Mouse (Mus musculus) brown adipose tissue, adult 24 weeks (tissue): ENCODE results near the gene Eps8. TPM values are rescaled to one million over a fixed set of nuclear protein-coding genes. Genes with fewer than 3 reads are reported as not detected.

Source experiments
- H3K27ac ChIP-seq: fragments of 200-500 bp; replicated peaks from 2 replicates; pipeline ENCODE4 v1.5.1; 2012; ENCODE audit warnings: low read depth, mild to moderate bottlenecking, low read length
- H3K4me1 ChIP-seq: fragments of 200-500 bp; 2 replicates; pipeline ENCODE4 v1.6.1; 2012; ENCODE audit warnings: low read length, mixed read lengths; ENCODE audit not compliant: control insufficient read depth, insufficient read depth, insufficient read length
- H3K4me3 ChIP-seq: fragments of 200-500 bp; 2 replicates; pipeline ENCODE4 v1.5.1; 2012; ENCODE audit warnings: low read depth, mild to moderate bottlenecking, low read length, moderate library complexity; ENCODE audit not compliant: insufficient read depth
- polyA plus RNA-seq: library from polyadenylated mRNA; stranded (reverse); fragments of >200 nt; gene quantifications from 2 replicates; pipeline ENCODE4 v1.2.4, GENCODE M21; 2012; ENCODE audit not compliant: missing spikeins, insufficient read depth, insufficient read length

Eps8 gene
- polyA plus RNA-seq, 1 experiment = 7.0 TPM

DNA sequence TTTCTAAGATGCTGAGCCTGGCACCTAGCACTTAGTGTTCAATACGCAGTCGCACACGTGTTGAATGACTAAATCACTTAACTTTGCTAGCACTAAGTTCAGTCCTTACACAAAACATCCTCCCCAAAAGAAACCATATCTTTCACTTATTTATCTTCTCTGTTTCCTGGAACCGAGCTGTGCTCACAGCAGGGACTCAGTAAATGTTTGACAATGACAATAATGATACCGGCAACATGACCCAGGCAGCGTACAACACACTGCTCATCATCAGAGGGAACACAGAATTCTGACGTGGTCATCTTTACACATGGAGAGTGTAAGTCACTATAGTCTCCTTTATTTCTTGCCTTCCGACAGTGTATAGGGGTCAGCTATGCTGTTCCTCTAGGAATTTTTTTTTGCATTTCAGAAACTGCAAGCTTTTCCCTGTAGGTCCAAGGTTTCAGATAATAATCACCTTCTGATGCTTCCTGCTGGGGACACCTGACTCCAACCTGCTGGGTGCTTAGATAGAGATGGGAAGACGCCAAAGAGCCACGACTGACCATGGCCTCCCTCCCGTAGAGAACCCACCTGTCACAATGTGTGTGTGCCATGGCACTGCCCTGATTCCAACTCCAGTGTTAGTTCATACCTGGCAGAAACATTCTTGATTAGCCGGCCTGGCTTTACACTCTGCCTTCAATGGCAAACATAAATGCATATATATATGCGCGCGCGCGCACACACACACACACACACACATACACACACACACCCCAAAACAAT, 46.3 kb downstream of the Eps8 start:
- Histone ChIP-seq H3K4me3 (no peak overlapping the region), H3K4me1 (no peaks in the 10 kb centered on the region), H3K27ac (no peak overlapping the region)

- Histone ChIP-seq H3K4me3 (no peak overlapping the region), H3K4me1 (no peaks in the 10 kb centered on the region), H3K27ac (no peak overlapping the region)
Observed at GRCm38 (mm10) chr6:137606541-137606940, 48.1 kb downstream of the Eps8 start.

DNA sequence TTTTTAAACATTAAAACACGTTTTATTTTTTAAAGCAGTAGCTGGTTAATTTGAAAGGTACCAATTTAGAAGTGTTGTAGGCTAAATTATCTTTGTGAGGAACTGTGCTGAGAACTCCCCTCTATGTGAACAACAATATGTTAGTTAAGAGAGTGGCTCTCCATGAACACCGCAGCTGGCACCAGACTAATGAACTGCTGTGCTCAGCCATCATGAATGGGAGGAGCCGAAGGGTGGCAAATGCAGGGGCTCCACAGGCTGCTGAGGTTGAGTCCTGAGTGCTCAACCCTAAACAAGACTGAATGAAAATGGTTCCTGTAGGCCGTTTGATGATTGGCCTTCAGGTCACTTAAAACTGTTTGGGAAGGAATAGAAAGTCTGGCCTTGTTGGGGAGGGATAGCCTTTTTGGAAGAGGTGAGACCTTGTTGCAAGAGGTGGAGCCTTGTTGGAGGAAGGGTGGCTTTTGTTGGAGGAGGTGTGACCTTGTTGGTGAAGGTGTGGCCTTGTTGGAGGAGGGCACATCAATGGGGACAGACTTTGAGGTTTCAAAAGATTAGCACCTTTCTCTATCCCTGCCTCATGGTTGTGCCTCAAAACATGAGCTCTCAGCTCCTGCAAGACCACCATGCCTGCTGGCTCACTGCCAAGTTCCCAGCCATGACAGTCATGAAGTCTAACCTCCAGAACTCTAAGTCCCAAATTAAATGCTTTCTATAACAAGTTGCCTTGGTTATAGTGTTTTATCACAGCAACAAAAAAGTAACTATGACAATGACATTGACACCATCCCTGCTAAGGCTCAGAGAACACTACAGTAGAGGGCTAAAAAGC, 50.0 kb downstream of the Eps8 start:
- no peaks in the 10 kb centered on the region for H3K4me1 ChIP-seq
- no peak overlapping the region for H3K4me3 ChIP-seq
- H3K27ac ChIP-seq = no peak overlapping the region

DNA sequence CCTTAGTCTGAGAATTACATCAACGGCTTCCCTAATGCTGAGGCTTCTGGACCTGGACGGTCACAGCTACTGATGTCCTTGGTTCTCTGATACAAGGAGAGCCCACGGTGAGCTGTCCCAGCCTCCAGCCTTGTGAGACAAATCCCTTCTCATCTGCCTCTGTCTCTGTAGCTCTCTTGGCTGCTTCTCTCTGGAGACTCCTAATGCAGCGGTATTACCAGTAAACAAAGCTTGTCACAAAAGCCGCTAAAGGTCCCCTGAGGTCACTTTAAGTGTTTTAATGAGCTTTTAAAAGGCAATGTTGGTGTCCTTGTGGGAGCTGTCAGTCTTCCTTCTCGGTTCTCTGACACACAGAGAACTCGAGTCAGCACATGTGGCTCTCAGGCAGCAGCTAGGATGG, 56.4 kb downstream of the Eps8 start:
- Histone ChIP-seq H3K4me1 (no peaks in the 10 kb centered on the region), H3K4me3 (no peak overlapping the region), H3K27ac (no peak overlapping the region)

DNA sequence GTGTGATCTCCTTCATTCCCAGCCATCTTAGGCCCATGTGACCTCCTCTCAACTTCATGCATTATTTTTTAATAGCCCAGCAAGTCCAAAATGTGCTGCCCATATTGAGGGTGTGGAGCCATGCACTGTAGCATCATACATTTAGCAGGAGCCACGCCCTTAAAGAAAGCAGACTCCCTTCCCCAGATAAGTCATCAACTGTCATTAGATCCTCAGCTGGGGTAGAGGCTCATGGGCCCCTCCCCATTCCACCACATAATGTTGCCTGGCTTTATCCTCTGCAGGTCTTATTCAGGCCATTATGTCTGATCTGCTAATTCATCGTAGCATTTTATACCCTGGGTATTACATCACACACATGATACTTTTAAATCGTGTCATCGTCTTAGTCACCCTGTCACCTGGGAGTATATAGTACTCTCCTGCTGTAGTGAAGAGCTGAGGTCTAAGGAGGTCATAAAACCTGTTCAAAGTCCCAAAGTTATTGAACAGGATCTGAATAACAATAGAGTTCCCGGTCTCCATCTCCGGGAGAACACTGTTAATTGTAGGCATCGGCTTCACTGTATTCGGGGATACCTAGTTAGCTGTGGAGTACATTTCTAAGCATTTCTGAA, 57.1 kb downstream of the Eps8 start:
- no peak overlapping the region for H3K27ac ChIP-seq
- no peaks in the 10 kb centered on the region for H3K4me1 ChIP-seq
- no peak overlapping the region for H3K4me3 ChIP-seq

GRCm38 (mm10) chr6:137592582-137592981, 62.1 kb downstream of the Eps8 start:
- no peak overlapping the region for H3K27ac ChIP-seq
- no peak overlapping the region for H3K4me3 ChIP-seq
- H3K4me1 ChIP-seq = peaks cover 4% of the 10 kb centered on the region; the same call in 1 of the 2 replicates

DNA sequence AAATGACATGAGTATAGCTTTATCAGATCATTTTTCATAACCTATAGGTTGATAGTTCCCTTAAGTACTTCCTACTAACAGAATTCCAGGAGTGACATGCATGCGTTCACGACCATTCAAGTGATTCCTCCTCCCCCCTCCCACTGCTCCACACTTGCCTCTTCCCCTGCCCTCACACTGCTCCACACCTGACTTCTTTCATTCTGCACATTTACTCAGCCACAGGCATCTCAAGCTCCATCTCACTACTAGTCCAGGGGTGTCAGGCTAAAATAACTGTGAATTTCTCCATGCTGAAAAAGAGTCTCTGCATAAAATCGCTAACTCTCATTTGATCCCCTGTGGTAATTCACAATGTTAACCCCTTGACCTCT, 65.4 kb downstream of the Eps8 start:
- Histone ChIP-seq H3K4me3 (no peak overlapping the region), H3K4me1 (peaks cover 4% of the 10 kb centered on the region; the same call in 1 of the 2 replicates), H3K27ac (no peak overlapping the region)

DNA sequence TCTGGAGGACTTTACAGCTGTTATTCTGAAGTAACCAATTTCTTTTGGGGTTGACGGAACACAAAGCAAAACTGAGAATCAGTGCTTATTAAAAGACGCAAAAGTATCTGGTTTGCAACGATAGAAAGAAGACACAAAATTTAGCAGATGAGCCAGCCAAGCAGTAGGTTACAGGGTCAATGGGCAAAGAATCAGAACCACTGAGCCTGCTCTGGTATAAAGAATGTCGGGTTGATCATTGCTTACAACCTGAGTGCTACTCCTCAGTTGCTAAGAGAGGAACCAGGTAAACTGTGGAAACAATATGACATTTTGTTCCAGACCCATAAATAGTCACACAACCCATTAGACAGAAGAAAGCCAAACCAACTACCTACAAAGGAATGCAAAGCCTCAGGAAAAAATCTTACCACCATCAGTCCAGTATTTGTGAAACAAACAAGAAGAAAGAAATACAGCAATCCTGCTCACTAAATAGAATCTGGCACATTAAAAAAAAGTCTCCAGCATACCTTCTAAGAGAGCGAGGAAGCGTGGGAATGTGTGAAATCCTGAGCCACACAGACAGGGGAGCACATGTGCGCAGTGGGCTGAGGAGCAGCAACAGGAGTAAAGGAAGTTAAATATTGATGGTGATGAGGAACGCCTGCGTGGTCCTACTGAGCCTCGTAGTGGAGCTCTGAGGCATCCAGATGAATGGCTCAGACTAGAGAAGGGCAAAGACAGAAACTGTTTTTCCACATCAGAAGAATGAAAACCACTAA, 66.0 kb downstream of the Eps8 start:
- Histone ChIP-seq H3K4me3 (no peak overlapping the region), H3K27ac (no peak overlapping the region), H3K4me1 (peaks cover 4% of the 10 kb centered on the region; the same call in 1 of the 2 replicates)

DNA sequence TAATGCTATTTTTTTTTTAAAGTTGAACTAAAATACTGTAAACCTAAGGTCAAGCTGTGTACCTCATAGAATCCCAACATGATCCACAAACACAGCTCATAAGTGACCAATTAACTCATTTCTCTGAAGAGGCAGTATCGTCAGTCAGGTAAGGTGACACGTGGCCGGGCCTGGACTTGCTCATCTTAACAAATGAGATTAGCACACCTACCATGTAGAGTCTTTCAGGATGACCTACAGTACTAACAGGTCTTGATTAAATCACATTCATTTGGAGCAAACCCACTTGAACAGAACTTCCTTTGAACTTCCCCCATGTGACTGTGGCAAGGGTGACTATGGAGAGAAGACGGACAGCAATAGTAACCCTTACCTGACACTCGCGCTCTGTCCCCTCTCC, 66.8 kb downstream of the Eps8 start:
- Histone ChIP-seq H3K27ac (no peak overlapping the region), H3K4me3 (no peak overlapping the region), H3K4me1 (peaks cover 4% of the 10 kb centered on the region; the same call in 1 of the 2 replicates)

- Histone ChIP-seq H3K4me1 (peaks cover 4% of the 10 kb centered on the region; the same call in 1 of the 2 replicates), H3K4me3 (no peak overlapping the region), H3K27ac (no peak overlapping the region)
Observed at GRCm38 (mm10) chr6:137585229-137585628, 69.4 kb downstream of the Eps8 start.

- Histone ChIP-seq H3K4me3 (no peak overlapping the region), H3K4me1 (peaks cover 4% of the 10 kb centered on the region; the same call in 1 of the 2 replicates), H3K27ac (no peak overlapping the region)
Observed at GRCm38 (mm10) chr6:137583056-137583455, 71.6 kb downstream of the Eps8 start.

- Histone ChIP-seq H3K4me3 (peak overlapping the region; percentile 2; the same call in 1 of the 2 replicates), H3K4me1 (peaks cover 10% of the 10 kb centered on the region; the same call in 1 of the 2 replicates), H3K27ac (peak overlapping the region; percentile 19)
Observed at GRCm38 (mm10) chr6:137582207-137582889, 72.3 kb downstream of the Eps8 start.

DNA sequence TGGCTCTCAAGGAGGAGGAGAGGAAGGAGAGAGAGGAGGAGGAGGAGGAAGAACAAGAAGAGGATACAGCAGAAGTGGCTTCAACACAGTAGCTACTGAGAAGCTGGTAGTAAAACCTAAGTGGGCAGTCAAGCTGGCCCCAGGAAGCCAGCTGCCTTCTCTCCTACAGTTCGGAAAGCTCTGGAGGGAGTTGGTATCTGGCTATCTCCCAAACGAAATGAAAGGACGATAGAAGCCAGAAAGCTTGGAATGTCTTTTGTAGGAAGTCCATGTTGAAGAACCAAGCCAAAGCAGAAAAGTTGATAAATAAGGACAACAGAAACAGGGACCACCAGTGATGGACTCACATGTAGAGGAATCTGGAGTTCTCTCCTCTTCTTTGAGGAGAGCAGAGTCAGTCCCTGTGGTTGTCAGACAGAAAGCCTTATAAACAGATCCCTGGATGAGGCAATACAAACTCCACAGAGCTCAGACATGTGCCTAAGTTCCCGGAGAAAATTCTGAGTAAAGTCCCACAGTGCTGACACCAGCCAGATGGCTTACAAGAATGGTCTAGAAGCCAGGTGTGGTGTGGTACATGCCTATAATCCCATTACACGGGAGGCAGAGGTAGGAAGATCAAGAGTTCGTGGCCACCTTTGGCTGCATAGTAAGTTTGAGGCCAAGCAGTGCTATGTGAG, 73.2 kb downstream of the Eps8 start:
- Histone ChIP-seq H3K4me3 (no peak overlapping the region), H3K4me1 (peaks cover 16% of the 10 kb centered on the region; the same call in 1 of the 2 replicates), H3K27ac (no peak overlapping the region; the same call in 1 of the 2 replicates)

DNA sequence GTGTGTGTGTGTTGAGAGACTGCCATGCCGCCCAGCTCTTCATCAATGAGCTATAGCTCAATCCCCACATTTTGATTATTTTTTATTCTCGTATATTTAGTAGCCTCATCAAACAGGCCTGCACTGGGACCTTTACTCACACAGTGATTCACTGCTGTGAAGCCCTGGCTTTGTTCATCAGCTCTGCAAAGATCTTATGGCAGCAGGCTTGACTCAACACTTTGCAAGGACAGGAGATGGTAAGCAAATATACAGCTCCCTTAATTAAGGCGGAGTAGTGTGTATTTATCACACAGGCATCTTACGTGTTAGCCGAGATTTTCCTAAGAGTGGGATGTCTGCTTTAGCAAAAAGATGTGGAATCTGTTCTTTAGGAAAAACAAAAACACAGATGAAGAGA, 74.2 kb downstream of the Eps8 start:
- H3K27ac ChIP-seq = no peak overlapping the region

More for the DNA sequence above, 74.2 kb downstream of the Eps8 start:
- no peak overlapping the region for H3K4me3 ChIP-seq
- peaks cover 19% of the 10 kb centered on the region; the same call in 1 of the 2 replicates for H3K4me1 ChIP-seq
